Mouse (Mus musculus): ENCODE measurements around the gene Rbm14. TPM values are rescaled to one million over a fixed set of nuclear protein-coding genes. Genes with fewer than 3 reads are reported as not detected.

The Rbm14 gene
- polyA plus RNA-seq, 1 experiment from 2014 or later: 36.5 TPM

- CTCF ChIA-PET: interaction anchor here (1.0 to 1.9 kb wide), 8 partner anchors 9 to 212 kb away, joined by 3 to 10 read pairs (median 4); no protein-coding TSS in a partner anchor
- ATAC-seq (peak; percentile 77), DNase-seq (ENCODE audit: low read depth, low spot score) (peak; percentile 64)
- in situ Hi-C loops (cut with MboI; ENCODE audit: low pct_unique_long_range_greater_than_20kb): loop anchor here (5.0 to 10.0 kb wide), 3 partner anchors 86 to 228 kb away; partner anchors contain the start of gene Bbs1
- H3K27me3 ChIP-seq: no peaks in the 10 kb centered on the region
- TF ChIP-seq CTCF (IDR thresholded peaks at IDR 0.05): no peak
- POLR2A ChIA-PET: interaction anchor here (0.7 to 1.3 kb wide), 4 partner anchors 22 to 130 kb away, joined by 3 to 5 read pairs (median 3); no protein-coding TSS in a partner anchor
Observed at GRCm38 (mm10) chr19:4756193-4756911, 55.1 kb downstream of the Rbm14 start, which contains the start of gene Rbm4b. Gene Rbm4b, plus strand, starts transcription at chr19:4756497.

GRCm38 (mm10) chr19:4755565-4756192, 55.8 kb downstream of the Rbm14 start:
- POLR2A ChIA-PET: interaction anchor here (0.6 to 1.4 kb wide), 6 partner anchors 12 to 129 kb away, joined by 3 to 5 read pairs (median 3); no protein-coding TSS in a partner anchor
- in situ Hi-C loops (cut with MboI; ENCODE audit: low pct_unique_long_range_greater_than_20kb): loop anchor here (5.0 to 10.0 kb wide), 3 partner anchors 87 to 229 kb away; partner anchors contain the start of gene Bbs1
- ATAC-seq (peak; percentile 65), DNase-seq (ENCODE audit: low read depth, low spot score) (peak; percentile 68)
- H3K27me3 ChIP-seq: no peaks in the 10 kb centered on the region
- TF ChIP-seq CTCF (IDR thresholded peaks at IDR 0.05): peak; percentile 97
- CTCF ChIA-PET: interaction anchor here (0.7 to 1.9 kb wide), 8 partner anchors 9 to 94 kb away, joined by 3 to 10 read pairs (median 4); no protein-coding TSS in a partner anchor

Other genes starting within 250 kb of the Rbm14 start
- gene Lrfn4, start 196.0 kb downstream of the Rbm14 start, polyA plus RNA-seq (2021): 46.6 TPM
- 45.5 TPM for gene Rce1, start 186.0 kb downstream of the Rbm14 start, polyA plus RNA-seq (2021)
- gene Gm960, start 113.0 kb downstream of the Rbm14 start, polyA plus RNA-seq (2021): 2.5 TPM
- 1.0 TPM for gene Sptbn2, start 100.5 kb downstream of the Rbm14 start, polyA plus RNA-seq (2021)
- 19.3 TPM for gene Rbm4b, start 55.1 kb downstream of the Rbm14 start, polyA plus RNA-seq (2021)
- 42.3 TPM for gene Rbm4, start 17.7 kb downstream of the Rbm14 start, polyA plus RNA-seq (2021)
- 9.9 TPM for gene Gm21992, start within 50 bp of the Rbm14 start, polyA plus RNA-seq (2021)
- 133 TPM for gene Ccs, start 27.7 kb upstream of the Rbm14 start, polyA plus RNA-seq (2021)
- gene Ccdc87, start 27.7 kb upstream of the Rbm14 start, polyA plus RNA-seq (2021): 0.26 TPM
- 79.4 TPM for gene Ctsf, start 43.5 kb upstream of the Rbm14 start, polyA plus RNA-seq (2021)
- gene Actn3, start 66.3 kb upstream of the Rbm14 start, polyA plus RNA-seq (2021): 0.10 TPM
- gene Zdhhc24, start 67.0 kb upstream of the Rbm14 start, polyA plus RNA-seq (2021): 17.2 TPM
- 20.3 TPM for gene Bbs1, start 95.0 kb upstream of the Rbm14 start, polyA plus RNA-seq (2021)
- 91.0 TPM for gene Dpp3, start 116.7 kb upstream of the Rbm14 start, polyA plus RNA-seq (2021)
- gene Peli3, start 131.5 kb upstream of the Rbm14 start, polyA plus RNA-seq (2021): 7.4 TPM
- 106 TPM for gene Mrpl11, start 150.5 kb upstream of the Rbm14 start, polyA plus RNA-seq (2021)
- 0.18 TPM for gene Npas4, start 178.7 kb upstream of the Rbm14 start, polyA plus RNA-seq (2021)
- 15.8 TPM for gene Slc29a2, start 212.2 kb upstream of the Rbm14 start, polyA plus RNA-seq (2021)
- 82.4 TPM for gene B4gat1, start 227.2 kb upstream of the Rbm14 start, polyA plus RNA-seq (2021)
- gene AC124502.3, start 227.3 kb upstream of the Rbm14 start, polyA plus RNA-seq (2021): 1.7 TPM
- 56.8 TPM for gene Brms1, start 229.7 kb upstream of the Rbm14 start, polyA plus RNA-seq (2021)
- gene Rin1, start 238.8 kb upstream of the Rbm14 start, polyA plus RNA-seq (2021): 39.4 TPM

Data from Patski (cell line).